Mouse (Mus musculus): ENCODE measurements around the gene Gm6370. TPM values are rescaled to one million over a fixed set of nuclear protein-coding genes. Genes with fewer than 3 reads are reported as not detected.

Gene Gm6370
- not detected in 4 replicates for total RNA-seq (2023)

DNA sequence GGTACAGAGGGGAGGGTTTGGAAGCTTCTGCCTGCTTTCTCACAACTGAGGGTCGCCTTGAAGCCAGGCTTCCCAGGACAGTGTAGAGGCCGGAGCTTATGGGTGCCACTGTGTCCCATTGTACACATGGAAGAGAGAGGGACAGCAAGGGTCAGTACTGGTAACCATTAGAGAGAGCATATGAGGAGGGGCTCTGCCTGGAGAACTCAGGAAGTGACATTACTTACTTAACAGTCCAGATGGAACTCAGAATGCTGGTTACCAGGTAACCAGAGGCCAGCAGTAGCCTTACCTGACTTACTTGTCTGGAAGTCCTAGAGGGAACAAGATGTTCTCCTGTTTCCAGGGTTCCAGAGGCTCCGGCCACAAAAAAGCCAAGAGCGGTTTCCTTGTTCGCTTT, at the start of gene Gm6370:
Gene Gm6370 (plus strand): TSS at position 301 of the 400 bp plus-strand sequence.

DNA sequence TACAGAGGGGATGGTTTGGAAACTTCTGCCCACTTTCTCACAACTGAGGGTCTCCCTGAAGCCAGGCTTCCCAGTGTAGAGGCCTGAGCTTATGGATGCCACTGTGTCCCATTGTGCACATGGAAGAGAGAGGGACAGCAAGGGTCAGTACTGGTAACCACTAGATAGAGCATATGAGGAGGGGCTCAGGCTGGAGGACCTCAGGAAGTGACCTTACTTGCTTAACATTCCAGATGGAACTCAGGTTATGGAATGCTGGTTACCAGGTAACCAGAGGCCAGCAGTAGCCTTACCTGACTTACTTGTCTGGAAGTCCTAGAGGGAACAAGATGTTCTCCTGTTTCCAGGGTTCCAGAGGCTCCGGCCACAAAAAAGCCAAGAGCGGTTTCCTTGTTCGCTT, 9.5 kb upstream of the Gm6370 start, which contains the start of gene Gm6408:
Gene Gm6408 (plus strand): TSS at position 301 of the 400 bp plus-strand sequence.

DNA sequence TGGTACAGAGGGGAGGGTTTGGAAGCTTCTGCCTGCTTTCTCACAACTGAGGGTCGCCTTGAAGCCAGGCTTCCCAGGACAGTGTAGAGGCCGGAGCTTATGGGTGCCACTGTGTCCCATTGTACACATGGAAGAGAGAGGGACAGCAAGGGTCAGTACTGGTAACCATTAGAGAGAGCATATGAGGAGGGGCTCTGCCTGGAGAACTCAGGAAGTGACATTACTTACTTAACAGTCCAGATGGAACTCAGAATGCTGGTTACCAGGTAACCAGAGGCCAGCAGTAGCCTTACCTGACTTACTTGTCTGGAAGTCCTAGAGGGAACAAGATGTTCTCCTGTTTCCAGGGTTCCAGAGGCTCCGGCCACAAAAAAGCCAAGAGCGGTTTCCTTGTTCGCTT, 10.9 kb downstream of the Gm6370 start, which contains the start of gene 4930449I24Rik:
Gene 4930449I24Rik (plus strand): TSS at position 301 of the 400 bp plus-strand sequence.

DNA sequence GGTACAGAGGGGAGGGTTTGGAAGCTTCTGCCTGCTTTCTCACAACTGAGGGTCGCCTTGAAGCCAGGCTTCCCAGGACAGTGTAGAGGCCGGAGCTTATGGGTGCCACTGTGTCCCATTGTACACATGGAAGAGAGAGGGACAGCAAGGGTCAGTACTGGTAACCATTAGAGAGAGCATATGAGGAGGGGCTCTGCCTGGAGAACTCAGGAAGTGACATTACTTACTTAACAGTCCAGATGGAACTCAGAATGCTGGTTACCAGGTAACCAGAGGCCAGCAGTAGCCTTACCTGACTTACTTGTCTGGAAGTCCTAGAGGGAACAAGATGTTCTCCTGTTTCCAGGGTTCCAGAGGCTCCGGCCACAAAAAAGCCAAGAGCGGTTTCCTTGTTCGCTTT, 22.7 kb downstream of the Gm6370 start, which contains the start of gene Gm3402:
Gene Gm3402 (plus strand): TSS at position 301 of the 400 bp plus-strand sequence.

DNA sequence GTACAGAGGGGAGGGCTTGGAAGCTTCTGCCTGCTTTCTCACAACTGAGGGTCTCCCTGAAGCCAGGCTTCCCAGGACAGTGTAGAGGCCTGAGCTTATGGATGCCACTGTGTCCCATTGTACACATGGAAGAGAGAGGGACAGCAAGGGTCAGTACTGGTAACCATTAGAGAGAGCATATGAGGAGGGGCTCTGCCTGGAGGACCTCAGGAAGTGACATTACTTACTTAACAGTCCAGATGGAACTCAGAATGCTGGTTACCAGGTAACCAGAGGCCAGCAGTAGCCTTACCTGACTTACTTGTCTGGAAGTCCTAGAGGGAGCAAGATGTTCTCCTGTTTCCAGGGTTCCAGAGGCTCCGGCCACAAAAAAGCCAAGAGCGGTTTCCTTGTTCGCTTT, 34.3 kb downstream of the Gm6370 start, which contains the start of gene Gm3404:
Gene Gm3404 (plus strand): TSS at position 301 of the 400 bp plus-strand sequence.

DNA sequence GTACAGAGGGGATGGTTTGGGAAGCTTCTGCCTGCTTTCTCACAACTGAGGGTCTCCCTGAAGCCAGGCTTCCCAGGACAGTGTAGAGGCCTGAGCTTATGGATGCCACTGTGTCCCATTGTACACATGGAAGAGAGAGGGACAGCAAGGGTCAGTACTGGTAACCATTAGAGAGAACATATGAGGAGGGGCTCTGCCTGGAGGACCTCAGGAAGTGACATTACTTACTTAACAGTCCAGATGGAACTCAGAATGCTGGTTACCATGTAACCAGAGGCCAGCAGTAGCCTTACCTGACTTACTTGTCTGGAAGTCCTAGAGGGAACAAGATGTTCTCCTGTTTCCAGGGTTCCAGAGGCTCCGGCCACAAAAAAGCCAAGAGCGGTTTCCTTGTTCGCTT, 46.2 kb downstream of the Gm6370 start, which contains the start of gene Gm3409:
Gene Gm3409 (plus strand): TSS at position 301 of the 400 bp plus-strand sequence.

Other genes with a start within 250 kb of the Gm6370 start
- not detected in 4 replicates for gene Wasf3, start 106.4 kb upstream of the Gm6370 start, total RNA-seq (2023)
- gene Gm6408, start 9.4 kb upstream of the Gm6370 start, total RNA-seq (2023), result not detected in 4 replicates
- not detected in 4 replicates for gene 4930449I24Rik, start 11.0 kb downstream of the Gm6370 start, total RNA-seq (2023)
- not detected in 4 replicates for gene Gm3402, start 22.8 kb downstream of the Gm6370 start, total RNA-seq (2023)
- not detected in 4 replicates for gene Gm3404, start 34.4 kb downstream of the Gm6370 start, total RNA-seq (2023)
- gene Gm3409, start 46.3 kb downstream of the Gm6370 start, total RNA-seq (2023), result not detected in 4 replicates
- not detected in 4 replicates for gene Gm3415, start 64.8 kb downstream of the Gm6370 start, total RNA-seq (2023)
- not detected in 4 replicates for gene Gpr12, start 93.9 kb downstream of the Gm6370 start, total RNA-seq (2023)

All from B cell, adult 62 days (primary cell).